Mouse (Mus musculus): ENCODE measurements around the gene Clec4a1. TPM values are rescaled to one million over a fixed set of nuclear protein-coding genes. Genes with fewer than 3 reads are reported as not detected.

The Clec4a1 gene
- polyA plus RNA-seq, 1 experiment from 2014 or later: 0.75 TPM

GRCm38 (mm10) chr6:122889599-122889998 is 32.0 kb upstream of the Clec4a1 start:
- H3K9ac ChIP-seq (ENCODE audit: low read length): no peak overlapping the region
- H3K27ac ChIP-seq (ENCODE audit: low read depth, low read length): no peak overlapping the region
- H3K36me3 ChIP-seq (ENCODE audit: control insufficient read depth, insufficient read depth, low read length): peaks cover 6% of the 10 kb centered on the region; the same call in 1 of the 2 replicates
- H3K4me1 ChIP-seq (replicated peaks; ENCODE audit: control insufficient read depth, insufficient read depth, low read length): no peaks in the 10 kb centered on the region
- ATAC-seq (replicated peaks; ENCODE audit: low FRiP score) (0 out of 2 replicates have a peak, but pooled peaks have one; percentile 28), DNase-seq (ENCODE audit: low spot score) (no peak)
- H3K4me3 ChIP-seq (ENCODE audit: low read depth, low read length): no peak overlapping the region
- 96% methylated on average over 2 of the region's 2 CpGs for WGBS
- H3K27me3 ChIP-seq (ENCODE audit: control insufficient read depth, insufficient read depth, low read length): no peaks in the 10 kb centered on the region
- H3K4me2 ChIP-seq (ENCODE audit: low read depth, low read length, severe bottlenecking): no peak overlapping the region
- H3K9me3 ChIP-seq (ENCODE audit: control insufficient read depth, low read length): no peaks in the 10 kb centered on the region

- peak; percentile 56; the same call in 1 of the 2 replicates for ATAC-seq (replicated peaks; ENCODE audit: low FRiP score)
Measured at GRCm38 (mm10) chr6:122892442-122893049, 29.1 kb upstream of the Clec4a1 start.

DNA sequence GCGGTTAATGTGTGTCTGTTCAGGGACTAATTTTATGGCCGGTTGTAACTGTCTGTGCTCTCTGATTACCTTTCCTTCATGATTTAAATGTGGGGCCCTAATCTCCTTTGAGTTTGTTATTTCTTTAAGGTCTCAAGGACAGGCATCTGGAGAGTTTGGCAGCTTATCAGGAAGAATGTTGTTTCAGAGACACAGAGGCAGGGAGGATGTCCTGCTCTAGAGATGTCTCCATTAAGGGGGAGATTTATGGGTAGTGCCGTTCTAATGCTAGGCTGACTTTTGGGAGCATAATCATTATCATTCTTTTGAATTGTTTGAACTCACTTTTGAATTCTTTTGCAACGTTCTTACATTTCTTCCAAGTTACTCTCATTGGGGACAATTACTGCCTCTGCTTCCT is 1.7 kb upstream of the Clec4a1 start:
- no peaks in the 10 kb centered on the region for H3K27me3 ChIP-seq (ENCODE audit: control insufficient read depth, insufficient read depth, low read length)
- ATAC-seq (replicated peaks; ENCODE audit: low FRiP score): no peak
- DNase-seq (ENCODE audit: low spot score): no peak
- no peak overlapping the region for H3K4me2 ChIP-seq (ENCODE audit: low read depth, low read length, severe bottlenecking)
- H3K36me3 ChIP-seq (ENCODE audit: control insufficient read depth, insufficient read depth, low read length): no peaks in the 10 kb centered on the region
- H3K9ac ChIP-seq (ENCODE audit: low read length): no peak overlapping the region
- no peaks in the 10 kb centered on the region for H3K9me3 ChIP-seq (ENCODE audit: control insufficient read depth, low read length)
- no peak overlapping the region for H3K27ac ChIP-seq (ENCODE audit: low read depth, low read length)
- H3K4me1 ChIP-seq (replicated peaks; ENCODE audit: control insufficient read depth, insufficient read depth, low read length): no peaks in the 10 kb centered on the region
- WGBS: 80% methylated on average over 4 of the region's 4 CpGs
- H3K4me3 ChIP-seq (ENCODE audit: low read depth, low read length): no peak overlapping the region

More at GRCm38 (mm10) chr6:122892442-122893049, 29.1 kb upstream of the Clec4a1 start:
- peak; percentile 72 for DNase-seq (ENCODE audit: low spot score)
- no peak overlapping the region for H3K4me3 ChIP-seq (ENCODE audit: low read depth, low read length)
- H3K4me2 ChIP-seq (ENCODE audit: low read depth, low read length, severe bottlenecking): no peak overlapping the region
- no peaks in the 10 kb centered on the region for H3K9me3 ChIP-seq (ENCODE audit: control insufficient read depth, low read length)
- no peaks in the 10 kb centered on the region for H3K4me1 ChIP-seq (replicated peaks; ENCODE audit: control insufficient read depth, insufficient read depth, low read length)
- H3K27me3 ChIP-seq (ENCODE audit: control insufficient read depth, insufficient read depth, low read length): no peaks in the 10 kb centered on the region
- 17% methylated on average over 2 of the region's 2 CpGs for WGBS
- peaks cover 6% of the 10 kb centered on the region; the same call in 1 of the 2 replicates for H3K36me3 ChIP-seq (ENCODE audit: control insufficient read depth, insufficient read depth, low read length)
- H3K27ac ChIP-seq (ENCODE audit: low read depth, low read length): no peak overlapping the region
- H3K9ac ChIP-seq (ENCODE audit: low read length): no peak overlapping the region

DNA sequence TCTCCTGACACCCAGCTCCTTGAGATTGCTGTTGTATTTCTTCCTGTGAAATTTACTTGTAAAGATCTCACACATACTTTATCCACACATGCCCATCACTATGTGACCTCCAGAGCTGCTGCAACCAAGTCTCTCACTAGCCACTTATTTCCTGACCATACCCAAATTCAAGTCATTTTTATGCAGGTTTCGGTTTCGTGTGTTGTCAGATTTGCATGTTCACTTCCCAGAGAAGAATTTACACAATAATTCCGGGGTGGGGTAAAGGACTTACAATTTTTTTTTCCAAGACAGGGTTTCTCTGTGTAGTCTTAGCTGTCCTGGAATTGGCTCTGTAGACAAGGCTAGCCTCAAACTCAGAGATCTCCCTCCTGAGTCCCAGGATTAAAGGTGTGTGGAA is 13.2 kb downstream of the Clec4a1 start:
- WGBS: 86% methylated on average over 3 of the region's 3 CpGs

DNA sequence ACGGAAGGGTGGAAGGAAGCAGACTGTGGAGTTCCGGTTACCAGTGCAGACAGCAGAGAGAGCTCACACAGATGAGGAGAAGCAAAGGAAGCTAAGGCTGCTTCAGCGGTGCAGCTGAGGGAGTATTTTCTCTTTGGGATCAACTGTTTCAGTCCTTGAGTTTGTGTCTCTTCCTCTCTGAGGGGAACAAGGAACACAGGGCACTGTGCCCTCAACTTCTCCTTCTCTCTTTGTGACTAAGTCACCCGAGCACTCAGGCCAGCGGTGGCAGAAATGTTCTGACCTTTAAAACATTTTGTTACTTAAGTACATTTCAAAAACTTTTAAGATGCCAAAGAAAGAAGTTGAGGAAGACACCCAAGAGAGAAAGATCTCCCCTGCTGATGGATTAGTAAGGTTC is 18.0 kb downstream of the Clec4a1 start:
- 86% methylated on average over 5 of the region's 5 CpGs for WGBS
- DNase-seq (ENCODE audit: low spot score) (no peak), ATAC-seq (replicated peaks; ENCODE audit: low FRiP score) (no peak)
- Histone ChIP-seq H3K27me3 (ENCODE audit: control insufficient read depth, insufficient read depth, low read length) (no peaks in the 10 kb centered on the region), H3K36me3 (ENCODE audit: control insufficient read depth, insufficient read depth, low read length) (no peaks in the 10 kb centered on the region), H3K9me3 (ENCODE audit: control insufficient read depth, low read length) (no peaks in the 10 kb centered on the region), H3K27ac (ENCODE audit: low read depth, low read length) (no peak overlapping the region), H3K4me3 (ENCODE audit: low read depth, low read length) (no peak overlapping the region), H3K4me2 (ENCODE audit: low read depth, low read length, severe bottlenecking) (no peak overlapping the region), H3K9ac (ENCODE audit: low read length) (no peak overlapping the region), H3K4me1 (replicated peaks; ENCODE audit: control insufficient read depth, insufficient read depth, low read length) (no peaks in the 10 kb centered on the region)

More for the DNA sequence above, 13.2 kb downstream of the Clec4a1 start:
- no peak overlapping the region for H3K4me3 ChIP-seq (ENCODE audit: low read depth, low read length)
- no peak for DNase-seq (ENCODE audit: low spot score)
- no peak for ATAC-seq (replicated peaks; ENCODE audit: low FRiP score)
- H3K4me1 ChIP-seq (replicated peaks; ENCODE audit: control insufficient read depth, insufficient read depth, low read length): no peaks in the 10 kb centered on the region
- no peak overlapping the region for H3K4me2 ChIP-seq (ENCODE audit: low read depth, low read length, severe bottlenecking)
- no peaks in the 10 kb centered on the region for H3K9me3 ChIP-seq (ENCODE audit: control insufficient read depth, low read length)
- H3K9ac ChIP-seq (ENCODE audit: low read length): no peak overlapping the region
- no peak overlapping the region for H3K27ac ChIP-seq (ENCODE audit: low read depth, low read length)
- H3K36me3 ChIP-seq (ENCODE audit: control insufficient read depth, insufficient read depth, low read length): no peaks in the 10 kb centered on the region
- no peaks in the 10 kb centered on the region for H3K27me3 ChIP-seq (ENCODE audit: control insufficient read depth, insufficient read depth, low read length)

DNA sequence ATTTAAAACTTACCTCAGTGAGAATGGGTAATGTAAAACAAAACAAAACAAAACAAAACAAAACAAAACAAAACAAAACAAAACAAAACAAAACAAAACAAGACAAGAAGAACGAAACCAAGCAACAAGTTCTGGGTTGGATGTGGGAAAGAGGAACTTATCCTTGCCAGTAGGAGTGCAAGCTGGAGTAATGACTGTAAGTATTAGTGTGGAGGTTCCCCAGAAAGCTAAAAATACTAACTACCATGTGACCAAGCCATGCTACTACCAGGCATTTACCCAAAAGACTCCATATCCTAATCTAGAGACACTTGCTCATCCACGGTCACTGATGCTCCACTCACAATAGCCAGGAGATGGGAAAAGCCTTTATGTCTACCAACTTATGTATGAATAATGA is 25.1 kb downstream of the Clec4a1 start:
- H3K27me3 ChIP-seq (ENCODE audit: control insufficient read depth, insufficient read depth, low read length): no peaks in the 10 kb centered on the region
- no peaks in the 10 kb centered on the region for H3K4me1 ChIP-seq (replicated peaks; ENCODE audit: control insufficient read depth, insufficient read depth, low read length)
- no peaks in the 10 kb centered on the region for H3K9me3 ChIP-seq (ENCODE audit: control insufficient read depth, low read length)
- H3K4me3 ChIP-seq (ENCODE audit: low read depth, low read length): no peak overlapping the region
- H3K9ac ChIP-seq (ENCODE audit: low read length): no peak overlapping the region
- no peak for ATAC-seq (replicated peaks; ENCODE audit: low FRiP score)
- no peak overlapping the region for H3K27ac ChIP-seq (ENCODE audit: low read depth, low read length)
- H3K36me3 ChIP-seq (ENCODE audit: control insufficient read depth, insufficient read depth, low read length): no peaks in the 10 kb centered on the region
- 85% methylated on average over 2 of the region's 2 CpGs for WGBS
- DNase-seq (ENCODE audit: low spot score): no peak
- H3K4me2 ChIP-seq (ENCODE audit: low read depth, low read length, severe bottlenecking): no peak overlapping the region

DNA sequence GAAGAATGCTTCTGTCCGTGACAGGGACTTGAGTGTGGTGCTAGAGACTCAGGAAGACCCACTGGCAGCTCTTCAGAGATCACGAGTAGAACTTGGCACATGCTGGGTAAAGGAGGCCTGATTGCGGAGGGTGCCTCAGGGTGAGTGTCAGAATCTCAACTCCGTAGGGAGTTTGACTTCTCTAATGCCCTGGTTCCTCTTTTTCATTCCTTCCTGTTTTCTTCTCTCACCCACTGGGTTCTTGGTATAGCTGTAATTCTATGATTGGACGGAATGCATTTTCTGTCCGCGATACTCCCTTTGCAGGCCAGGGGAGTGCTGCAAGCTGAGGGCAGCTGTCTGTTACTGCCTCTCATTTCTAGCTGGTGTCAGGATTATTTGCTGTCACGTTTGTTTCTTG is 30.8 kb downstream of the Clec4a1 start, which contains the start of gene Clec4a3:
Gene Clec4a3, plus strand, starts transcription at position 115 of the 400 bp plus-strand sequence.
- WGBS: 89% methylated on average over 8 of the region's 8 CpGs
- H3K4me1 ChIP-seq (replicated peaks; ENCODE audit: control insufficient read depth, insufficient read depth, low read length): no peaks in the 10 kb centered on the region
- H3K9me3 ChIP-seq (ENCODE audit: control insufficient read depth, low read length): no peaks in the 10 kb centered on the region
- H3K36me3 ChIP-seq (ENCODE audit: control insufficient read depth, insufficient read depth, low read length): no peaks in the 10 kb centered on the region
- H3K4me3 ChIP-seq (ENCODE audit: low read depth, low read length): no peak within 1 kb of the TSS
- H3K9ac ChIP-seq (ENCODE audit: low read length): no peak within 1 kb of the TSS
- DNase-seq (ENCODE audit: low spot score): no peak
- H3K4me2 ChIP-seq (ENCODE audit: low read depth, low read length, severe bottlenecking): no peak within 1 kb of the TSS
- H3K27ac ChIP-seq (ENCODE audit: low read depth, low read length): no peak within 1 kb of the TSS
- ATAC-seq (replicated peaks; ENCODE audit: low FRiP score): no peak
- H3K27me3 ChIP-seq (ENCODE audit: control insufficient read depth, insufficient read depth, low read length): no peaks in the 10 kb centered on the region

DNA sequence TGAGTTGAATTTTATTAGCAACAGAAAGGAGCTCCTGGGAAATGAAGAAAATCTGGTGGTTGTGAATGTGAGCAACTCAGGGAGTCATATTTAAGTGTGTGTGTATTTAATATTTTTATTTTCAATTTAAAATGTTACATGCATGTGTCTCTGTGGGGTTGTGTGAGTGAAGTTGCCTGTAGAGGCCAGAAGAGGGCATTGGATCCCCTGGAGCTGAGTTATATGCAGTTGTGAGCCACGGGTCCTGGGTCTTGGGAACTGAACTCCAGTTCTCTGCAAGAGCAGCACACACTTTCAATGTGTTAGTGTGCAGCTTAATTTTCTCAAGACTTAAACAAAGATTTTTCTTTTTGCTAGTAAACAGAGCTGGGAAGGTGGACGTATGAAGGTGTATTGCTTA is 42.9 kb downstream of the Clec4a1 start:
- no peaks in the 10 kb centered on the region for H3K27me3 ChIP-seq (ENCODE audit: control insufficient read depth, insufficient read depth, low read length)
- ATAC-seq (replicated peaks; ENCODE audit: low FRiP score) (no peak), DNase-seq (ENCODE audit: low spot score) (no peak)
- H3K36me3 ChIP-seq (ENCODE audit: control insufficient read depth, insufficient read depth, low read length): no peaks in the 10 kb centered on the region
- no peak overlapping the region for H3K9ac ChIP-seq (ENCODE audit: low read length)
- no peak overlapping the region for H3K4me3 ChIP-seq (ENCODE audit: low read depth, low read length)
- H3K9me3 ChIP-seq (ENCODE audit: control insufficient read depth, low read length): no peaks in the 10 kb centered on the region
- 76% methylated on average over 2 of the region's 2 CpGs for WGBS
- H3K4me2 ChIP-seq (ENCODE audit: low read depth, low read length, severe bottlenecking): no peak overlapping the region
- no peaks in the 10 kb centered on the region for H3K4me1 ChIP-seq (replicated peaks; ENCODE audit: control insufficient read depth, insufficient read depth, low read length)
- no peak overlapping the region for H3K27ac ChIP-seq (ENCODE audit: low read depth, low read length)

DNA sequence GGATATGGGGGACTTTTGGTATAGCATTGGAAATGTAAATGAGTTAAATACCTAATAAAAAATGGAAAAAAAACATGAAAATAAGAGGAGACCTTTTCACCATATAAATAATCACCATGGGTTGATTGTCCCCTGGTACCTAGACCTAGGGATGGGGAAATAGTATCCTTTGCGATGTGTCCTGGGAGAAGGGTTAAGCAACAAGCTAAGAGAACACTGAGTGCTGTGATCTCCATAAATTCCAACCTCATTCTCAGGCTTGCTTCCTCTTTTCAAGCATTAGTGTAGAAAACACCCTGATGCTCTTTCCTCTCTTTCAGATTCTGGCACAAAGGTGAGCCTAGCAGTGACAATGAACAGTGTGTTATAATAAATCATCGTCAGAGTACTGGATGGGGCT is 47.4 kb downstream of the Clec4a1 start:
- Histone ChIP-seq H3K4me2 (ENCODE audit: low read depth, low read length, severe bottlenecking) (no peak overlapping the region), H3K9ac (ENCODE audit: low read length) (no peak overlapping the region), H3K4me3 (ENCODE audit: low read depth, low read length) (no peak overlapping the region), H3K27me3 (ENCODE audit: control insufficient read depth, insufficient read depth, low read length) (no peaks in the 10 kb centered on the region), H3K36me3 (ENCODE audit: control insufficient read depth, insufficient read depth, low read length) (no peaks in the 10 kb centered on the region), H3K4me1 (replicated peaks; ENCODE audit: control insufficient read depth, insufficient read depth, low read length) (no peaks in the 10 kb centered on the region), H3K9me3 (ENCODE audit: control insufficient read depth, low read length) (no peaks in the 10 kb centered on the region), H3K27ac (ENCODE audit: low read depth, low read length) (no peak overlapping the region)
- 91% methylated on average over 2 of the region's 2 CpGs for WGBS
- ATAC-seq (replicated peaks; ENCODE audit: low FRiP score) (no peak), DNase-seq (ENCODE audit: low spot score) (no peak)
